Mouse (Mus musculus) ES-E14 (cell line): ENCODE results near the gene Magi1. TPM values are rescaled to one million over a fixed set of nuclear protein-coding genes. Genes with fewer than 3 reads are reported as not detected.

ENCODE experiments used
- DNase-seq: peaks from one replicate; pipeline ENCODE4 v3.0.0-alpha.2; 2013; ENCODE audit warnings: low read depth, low spot score
- H3K27ac ChIP-seq: 2 replicates; pipeline ENCODE4 v1.5.1; 2012; ENCODE audit warnings: low read depth, mild to moderate bottlenecking, low read length, moderate library complexity, mixed read lengths; ENCODE audit not compliant: poor library complexity, insufficient read depth, severe bottlenecking
- H3K36me3 ChIP-seq: 2 replicates; pipeline ENCODE4 v1.6.1; 2012; ENCODE audit warnings: mild to moderate bottlenecking, low read length, moderate library complexity, mixed read lengths; ENCODE audit not compliant: control insufficient read depth, poor library complexity, insufficient read depth, severe bottlenecking
- H3K4me1 ChIP-seq, 2 experiments: fragments of 150-350 bp in 1 of 2; sonication (generic) in 1 of 2; 2 replicates each; pipeline ENCODE4 v1.6.1; 2012; ENCODE audit warnings: low read length in 2 of 2, mild to moderate bottlenecking in 1 of 2, mixed read lengths in 1 of 2; ENCODE audit not compliant: control insufficient read depth in 2 of 2, insufficient read depth in 2 of 2, poor library complexity in 1 of 2
- H3K4me3 ChIP-seq, 2 experiments: fragments of 150-350 bp in 1 of 2; sonication (generic) in 1 of 2; 2 replicates each; pipeline ENCODE4 v1.5.1; 2012; ENCODE audit warnings: low read length in 2 of 2, low read depth in 1 of 2, mild to moderate bottlenecking in 1 of 2, mixed read lengths in 1 of 2; ENCODE audit not compliant: insufficient read depth in 1 of 2, poor library complexity in 1 of 2, severe bottlenecking in 1 of 2
- H3K9ac ChIP-seq: 2 replicates; pipeline ENCODE4 v1.6.1; 2012; ENCODE audit warnings: low read depth, mild to moderate bottlenecking, low read length, mixed read lengths; ENCODE audit not compliant: poor library complexity, insufficient read depth, severe bottlenecking
- H3K9me3 ChIP-seq: fragments of 150-350 bp; sonication (generic); 2 replicates; pipeline ENCODE4 v1.6.1; 2012; ENCODE audit warnings: low read depth, mild to moderate bottlenecking, low read length; ENCODE audit not compliant: control insufficient read depth, insufficient read depth
- CHD2 ChIP-seq: IDR thresholded peaks from 2 replicates; pipeline ENCODE4 v1.6.1; 2014; ENCODE audit warnings: mild to moderate bottlenecking, low read depth, low read length, inconsistent platforms
- HCFC1 ChIP-seq: IDR thresholded peaks from 2 replicates; pipeline ENCODE4 v1.6.1; 2012; ENCODE audit warnings: low read length, inconsistent platforms, borderline replicate concordance; ENCODE audit not compliant: insufficient read depth
- MAFK ChIP-seq: IDR thresholded peaks from 2 replicates; pipeline ENCODE4 v1.6.1; 2014; ENCODE audit warnings: mild to moderate bottlenecking, low read depth, low read length, inconsistent platforms; ENCODE audit not compliant: insufficient read depth
- ZC3H11A ChIP-seq: IDR thresholded peaks from 2 replicates; pipeline ENCODE4 v1.6.1; 2012; ENCODE audit warnings: low read depth, mild to moderate bottlenecking, inconsistent platforms, low read length, borderline replicate concordance
- ZNF384 ChIP-seq: IDR thresholded peaks from 2 replicates; pipeline ENCODE4 v1.6.1; 2012; ENCODE audit warnings: low read depth, low read length, inconsistent platforms
- in situ Hi-C, 2 experiments: fragments of 600-800 bp; cut with MboI; formaldehyde crosslinking; loops; one replicate each; pipeline ENCODE4 v1.15.1; 2025; ENCODE audit warnings: low sequenced_read_pairs in 2 of 2, inconsistent platforms in 1 of 2; ENCODE audit not compliant: unreplicated experiment in 2 of 2
- total RNA-seq: library from RNA; depleted of rRNA; stranded (reverse); fragments of 300-350 nt; gene quantifications from 2 replicates; pipeline ENCODE4 v1.2.3, GENCODE M21; 2012

The Magi1 gene
- total RNA-seq, 1 experiment = 14.6 TPM

DNA sequence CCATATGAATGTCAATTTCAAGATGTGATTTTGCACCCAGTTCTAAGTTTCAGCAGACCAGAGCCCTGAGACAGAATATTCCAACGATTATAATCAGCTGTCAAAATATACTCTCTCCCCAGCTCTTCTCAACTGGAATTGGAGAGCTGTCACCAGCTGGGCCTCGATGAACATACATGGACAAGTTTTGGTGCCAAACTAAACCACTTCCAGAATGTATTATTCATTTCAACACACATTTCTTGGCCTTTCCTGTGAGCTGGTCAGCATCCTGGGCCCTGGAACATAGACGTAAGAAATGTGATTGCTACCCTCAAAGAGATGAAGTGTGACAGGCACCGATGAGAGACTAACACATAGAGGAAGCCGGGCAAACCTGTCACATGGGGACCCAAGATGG is 13.7 kb downstream of the Magi1 start:
- H3K27ac ChIP-seq = no peak overlapping the region
- DNase-seq = no peak
- no peak overlapping the region for H3K9ac ChIP-seq
- no peak for TF ChIP-seq CHD2
- TF ChIP-seq MAFK = no peak
- TF ChIP-seq ZNF384 = no peak
- TF ChIP-seq ZC3H11A = no peak
- H3K4me1 ChIP-seq = peaks cover 2 to 7% of the 10 kb centered on the region in 2 experiments; a peak in 2 of 4 replicates
- H3K36me3 ChIP-seq = no peaks in the 10 kb centered on the region
- H3K4me3 ChIP-seq = no peak overlapping the region
- in situ Hi-C loops = no loop called here
- no peaks in the 10 kb centered on the region for H3K9me3 ChIP-seq

DNA sequence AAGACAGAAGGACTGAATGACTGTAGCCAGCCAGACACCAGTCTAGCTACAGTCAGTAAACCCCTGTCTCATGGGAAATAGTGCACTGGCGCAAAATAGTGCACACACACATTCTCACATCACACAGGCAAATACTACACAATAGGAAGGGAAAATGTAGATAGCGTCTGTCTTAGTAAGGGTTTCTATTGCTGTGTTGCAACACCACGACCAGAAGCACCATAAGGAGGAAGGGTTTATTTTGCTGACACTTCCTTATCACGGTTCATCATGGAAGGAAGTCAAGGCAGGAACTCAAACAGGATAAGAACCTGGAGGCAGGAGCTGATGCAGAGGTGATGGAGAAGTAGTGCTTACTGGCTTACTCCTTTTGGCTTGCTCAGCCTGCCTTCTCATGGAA is 14.5 kb downstream of the Magi1 start:
- Histone ChIP-seq H3K27ac (no peak overlapping the region), H3K36me3 (no peaks in the 10 kb centered on the region), H3K9me3 (no peaks in the 10 kb centered on the region), H3K4me1 (peaks cover 6 to 14% of the 10 kb centered on the region in 2 experiments; a peak in 3 of 4 replicates), H3K4me3 (no peak overlapping the region), H3K9ac (no peak overlapping the region)
- in situ Hi-C loops = no loop called here
- TF ChIP-seq ZNF384 (no peak), HCFC1 (no peak), ZC3H11A (no peak), CHD2 (no peak), MAFK (no peak)
- DNase-seq = no peak

DNA sequence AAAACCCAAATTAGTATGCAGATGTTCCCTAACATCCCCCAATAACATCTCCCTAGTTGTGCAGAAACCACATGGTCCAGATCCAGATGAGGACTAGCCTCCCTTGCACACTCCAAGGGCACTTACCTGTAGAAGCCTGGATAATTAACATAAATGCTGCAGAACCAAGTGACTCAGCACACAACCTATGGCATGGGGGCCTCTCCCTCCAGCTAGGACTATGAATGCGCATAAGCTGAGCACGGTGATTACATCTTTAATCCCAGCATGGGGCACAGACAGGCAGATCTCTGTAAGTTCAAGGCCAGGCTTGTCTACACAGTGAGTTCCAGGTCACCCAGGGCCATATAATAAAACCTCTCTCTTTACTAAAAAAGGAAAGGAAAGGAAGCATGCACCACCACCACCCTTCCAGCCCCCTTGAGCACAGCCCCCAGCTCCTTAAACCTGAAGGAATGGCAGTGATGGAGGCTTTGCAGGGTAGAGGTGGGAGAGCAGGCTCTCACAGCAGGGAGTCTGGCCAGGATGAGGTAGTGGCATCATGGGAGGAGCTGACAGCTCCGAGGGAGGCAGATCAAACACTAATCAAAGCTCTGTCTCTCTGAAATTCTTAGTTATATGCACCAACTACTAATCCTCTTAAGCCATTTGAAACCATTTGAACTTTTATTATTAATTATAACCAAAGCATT is 18.3 kb downstream of the Magi1 start:
- no peak for TF ChIP-seq HCFC1
- TF ChIP-seq MAFK = 0 out of 2 replicates have a peak, but pooled peaks have one; percentile 48
- TF ChIP-seq ZNF384 = no peak
- TF ChIP-seq ZC3H11A = no peak

DNA sequence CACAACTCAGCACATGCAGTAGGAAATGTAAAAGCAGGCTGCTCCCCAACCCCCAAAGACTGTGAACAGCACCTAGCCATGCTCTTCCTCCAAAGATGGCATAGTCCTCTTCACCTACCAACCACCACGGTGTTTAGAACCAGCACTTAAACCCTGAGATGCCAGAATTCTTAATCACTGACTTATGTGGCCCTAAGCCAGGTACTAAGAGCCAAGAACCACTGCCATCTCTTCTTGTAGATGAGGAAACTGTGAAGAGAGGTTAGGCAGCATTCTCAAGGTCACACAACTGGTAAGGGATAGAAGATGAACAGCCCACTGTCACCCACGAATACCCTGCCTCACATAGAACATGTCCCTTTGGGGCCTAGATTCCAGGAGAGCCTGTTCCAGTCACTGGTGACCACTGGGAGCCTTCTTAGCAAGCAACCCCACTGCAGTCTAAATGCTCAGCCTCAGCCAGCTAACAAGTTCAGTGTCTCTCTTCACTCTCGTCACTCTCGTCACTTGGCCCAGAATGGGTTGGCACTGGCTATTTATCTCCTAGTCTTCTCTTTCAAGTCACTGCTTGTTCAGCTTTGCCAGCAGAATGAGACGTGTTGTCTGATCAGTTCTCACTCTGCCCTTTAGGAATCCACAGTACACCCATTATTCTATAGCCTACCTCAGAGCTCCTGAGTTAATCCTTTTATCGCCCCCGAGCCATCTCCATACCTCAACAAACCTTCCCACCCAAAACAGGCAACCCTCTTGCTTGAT is 19.4 kb downstream of the Magi1 start:
- H3K9me3 ChIP-seq = no peaks in the 10 kb centered on the region
- in situ Hi-C loops = no loop called here

More for the DNA sequence above, 18.3 kb downstream of the Magi1 start:
- Histone ChIP-seq H3K27ac (no peak overlapping the region), H3K9me3 (no peaks in the 10 kb centered on the region), H3K36me3 (no peaks in the 10 kb centered on the region), H3K4me1 (peaks cover 6 to 19% of the 10 kb centered on the region in 2 experiments; a peak in 2 of 4 replicates), H3K9ac (no peak overlapping the region), H3K4me3 (no peak overlapping the region)
- no peak for DNase-seq
- in situ Hi-C loops = no loop called here

More for the DNA sequence above, 19.4 kb downstream of the Magi1 start:
- no peak for DNase-seq
- Histone ChIP-seq H3K4me3 (no peak overlapping the region), H3K27ac (no peak overlapping the region), H3K9ac (no peak overlapping the region), H3K36me3 (no peaks in the 10 kb centered on the region), H3K4me1 (peaks cover 6 to 21% of the 10 kb centered on the region in 2 experiments; a peak in 2 of 4 replicates)
- no peak for TF ChIP-seq CHD2
- no peak for TF ChIP-seq HCFC1
- TF ChIP-seq ZC3H11A = no peak
- no peak for TF ChIP-seq MAFK
- no peak for TF ChIP-seq ZNF384
